Mouse (Mus musculus) neural tube, embryonic 13.5 days (tissue): ENCODE results near the gene Cblb. TPM values are rescaled to one million over a fixed set of nuclear protein-coding genes. Genes with fewer than 3 reads are reported as not detected.

Experiments
- ATAC-seq: fragments of 200-750 bp; cut with Nextera tagmentation; 2 replicates; pipeline ENCODE4 v1.8.0; 2017; ENCODE audit warnings: low read depth, mild to moderate bottlenecking, moderate TSS enrichment, moderate library complexity
- H3K27ac ChIP-seq: fragments of 300-500 bp; sonication (generic); replicated peaks from 2 replicates; pipeline ENCODE4 v1.5.1; 2015; ENCODE audit warnings: moderate library complexity, mild to moderate bottlenecking, inconsistent platforms
- H3K27me3 ChIP-seq: fragments of 300-500 bp; sonication (generic); 2 replicates; pipeline ENCODE4 v1.6.1; 2015; ENCODE audit warnings: mild to moderate bottlenecking, inconsistent platforms
- H3K36me3 ChIP-seq: fragments of 300-500 bp; sonication (generic); 2 replicates; pipeline ENCODE4 v1.6.1; 2015; ENCODE audit warnings: mild to moderate bottlenecking, inconsistent platforms
- H3K4me1 ChIP-seq: fragments of 300-500 bp; sonication (generic); replicated peaks from 2 replicates; pipeline ENCODE4 v1.6.1; 2015; ENCODE audit warnings: inconsistent platforms
- H3K4me2 ChIP-seq: fragments of 300-500 bp; sonication (generic); 2 replicates; pipeline ENCODE4 v1.6.1; 2015; ENCODE audit warnings: inconsistent platforms, mild to moderate bottlenecking, moderate library complexity
- H3K4me3 ChIP-seq: fragments of 300-500 bp; sonication (generic); 2 replicates; pipeline ENCODE4 v1.5.1; 2015; ENCODE audit warnings: mild to moderate bottlenecking, inconsistent platforms
- H3K9ac ChIP-seq: fragments of 300-500 bp; sonication (generic); 2 replicates; pipeline ENCODE4 v1.6.1; 2015; ENCODE audit warnings: moderate library complexity, mild to moderate bottlenecking, inconsistent platforms
- H3K9me3 ChIP-seq: fragments of 300-500 bp; sonication (generic); 2 replicates; pipeline ENCODE4 v1.6.1; 2016; ENCODE audit warnings: inconsistent platforms
- WGBS: fragments of 180-500 bp; shearing (Covaris S2); methylation state at CpG from one replicate; pipeline ENCODE4 v1.1.7; 2015; 5-methylcytosine and 5-hydroxymethylcytosine counted together
- polyA plus RNA-seq: library from polyadenylated mRNA; unstranded; fragments of >200 nt; fragmentation: Nextera tagmentation; extraction: Ambion mirVana; gene quantifications from 2 replicates; pipeline ENCODE4 v1.2.1, GENCODE M21; 2015

Gene Cblb
- polyA plus RNA-seq, 1 experiment from 2014 or later: 16.8 TPM

GRCm38 (mm10) chr16:52250935-52251334, 219.9 kb downstream of the Cblb start:
- no peak overlapping the region for H3K9ac ChIP-seq
- WGBS: 89% methylated on average over 4 of the region's 4 CpGs
- no peaks in the 10 kb centered on the region for H3K27me3 ChIP-seq
- H3K4me2 ChIP-seq: no peak overlapping the region
- no peaks in the 10 kb centered on the region for H3K4me1 ChIP-seq
- H3K9me3 ChIP-seq: no peaks in the 10 kb centered on the region
- no peak overlapping the region for H3K4me3 ChIP-seq
- no peak for ATAC-seq
- H3K36me3 ChIP-seq: no peaks in the 10 kb centered on the region
- H3K27ac ChIP-seq: no peak overlapping the region
